Mouse (Mus musculus): ENCODE data around the gene Otof.

The Otof gene

DNA sequence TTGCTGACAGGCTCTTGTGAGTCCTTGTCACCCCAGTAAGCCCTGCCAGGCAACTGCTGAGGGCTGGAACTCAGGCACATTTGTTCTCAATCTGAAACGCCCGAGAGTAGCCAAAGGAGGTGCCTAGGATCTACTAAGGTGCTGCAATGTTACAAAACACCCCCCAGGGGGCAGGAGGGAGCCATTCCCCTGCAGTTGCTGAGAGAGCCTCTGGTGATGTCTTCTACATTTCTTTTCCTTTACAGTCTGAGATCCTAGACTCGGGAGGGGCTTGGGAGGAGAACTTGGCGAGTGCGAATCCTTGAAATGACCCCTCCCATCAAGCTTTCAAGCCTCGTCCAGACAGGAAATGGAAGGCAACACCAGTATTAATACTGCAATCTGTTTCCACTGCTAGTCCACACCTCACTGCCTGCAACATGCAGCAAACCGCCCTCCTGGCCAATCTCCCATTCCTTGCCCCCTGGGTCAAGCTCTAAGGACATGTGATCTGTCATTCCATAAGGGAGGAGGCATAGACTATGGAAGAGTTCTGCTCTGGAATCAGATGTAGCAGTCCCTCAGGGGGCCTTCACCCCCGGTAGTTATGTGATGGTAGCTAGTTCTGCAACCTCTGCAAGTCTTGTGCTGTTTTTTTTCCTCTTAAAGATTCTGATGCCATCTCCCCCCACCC lies 38.0 kb downstream of the Otof start:
- peak; percentile 73 to 75 for DNase-seq

GRCm38 (mm10) chr5:30423121-30423520 lies 38.6 kb downstream of the Otof start:
- no peak for DNase-seq

DNA sequence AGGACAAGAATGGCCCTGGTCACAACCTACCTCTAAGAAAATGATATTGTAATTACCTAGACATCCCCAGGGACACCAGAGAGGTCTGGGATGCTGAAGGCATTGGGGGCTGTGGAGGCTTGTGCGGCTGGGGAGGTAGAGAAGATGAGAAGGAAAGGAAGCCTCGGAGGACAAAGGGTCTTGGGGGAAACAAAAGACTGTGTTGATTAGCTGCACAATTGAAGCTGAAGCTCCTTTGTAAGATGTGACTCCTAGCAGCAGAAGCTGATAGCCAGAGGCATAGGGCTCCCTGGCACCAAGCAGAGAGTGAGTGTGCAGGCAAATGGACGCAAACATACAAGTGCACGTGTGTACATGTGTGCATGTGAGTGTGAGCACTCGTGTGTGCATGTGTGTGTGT lies 45.1 kb downstream of the Otof start:
- DNase-seq, result no peak

- DNase-seq, result no peak
Observed at GRCm38 (mm10) chr5:30415876-30416275, 45.9 kb downstream of the Otof start.

GRCm38 (mm10) chr5:30415381-30415780 lies 46.4 kb downstream of the Otof start:
- DNase-seq, result no peak

DNA sequence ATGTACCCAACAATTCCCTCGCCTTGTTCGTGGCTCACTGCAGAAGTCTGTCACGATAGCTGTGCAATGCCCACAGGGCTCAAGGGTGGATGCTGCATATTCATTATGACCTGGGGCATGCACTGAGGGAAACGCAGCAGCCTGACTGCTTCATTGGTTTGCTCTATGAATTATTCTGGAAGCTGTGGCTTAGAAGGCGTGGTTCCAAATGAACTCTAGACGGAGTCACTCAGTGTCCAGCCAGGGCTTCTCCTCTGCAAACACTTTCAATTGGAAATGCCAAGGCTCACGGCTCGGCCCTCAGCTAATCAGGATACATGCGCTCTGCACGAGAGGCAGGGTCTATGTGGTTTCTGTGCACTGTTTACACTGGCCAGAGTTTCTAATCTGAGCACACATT lies 50.2 kb downstream of the Otof start:
- no peak for DNase-seq

- DNase-seq, result peak in 1 of 2 experiments; percentile 12
Observed at GRCm38 (mm10) chr5:30406876-30407275, 54.9 kb downstream of the Otof start.

GRCm38 (mm10) chr5:30401165-30401564 lies 60.6 kb downstream of the Otof start:
- DNase-seq, result no peak

GRCm38 (mm10) chr5:30400521-30400920 lies 61.2 kb downstream of the Otof start:
- no peak for DNase-seq

GRCm38 (mm10) chr5:30391473-30391872 lies 70.3 kb downstream of the Otof start:
- DNase-seq, result peak; percentile 58 to 76

DNA sequence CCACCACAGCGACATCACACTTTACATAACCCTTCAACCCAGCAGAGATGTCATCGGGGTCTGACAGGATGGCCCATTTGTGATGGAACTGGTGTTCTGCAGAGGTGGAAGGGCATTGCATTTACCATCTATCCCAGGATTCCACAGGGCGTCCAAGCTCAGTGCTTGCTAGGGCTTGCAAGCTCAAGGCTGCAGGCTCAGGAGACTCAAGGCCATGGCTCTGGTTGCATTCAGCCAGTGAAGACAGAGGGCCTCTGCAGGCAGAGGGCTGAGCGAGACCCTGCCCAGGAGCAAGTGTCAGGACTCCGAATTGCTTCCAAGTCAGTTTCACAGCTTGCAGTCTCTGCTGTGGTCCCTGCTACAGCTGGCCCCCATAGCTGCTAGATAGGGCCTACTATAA lies 71.9 kb downstream of the Otof start:
- no peak for DNase-seq

- no peak for DNase-seq
Observed at GRCm38 (mm10) chr5:30387726-30388125, 74.0 kb downstream of the Otof start.

- no peak for DNase-seq
Observed at GRCm38 (mm10) chr5:30382876-30383275, 78.9 kb downstream of the Otof start.

DNA sequence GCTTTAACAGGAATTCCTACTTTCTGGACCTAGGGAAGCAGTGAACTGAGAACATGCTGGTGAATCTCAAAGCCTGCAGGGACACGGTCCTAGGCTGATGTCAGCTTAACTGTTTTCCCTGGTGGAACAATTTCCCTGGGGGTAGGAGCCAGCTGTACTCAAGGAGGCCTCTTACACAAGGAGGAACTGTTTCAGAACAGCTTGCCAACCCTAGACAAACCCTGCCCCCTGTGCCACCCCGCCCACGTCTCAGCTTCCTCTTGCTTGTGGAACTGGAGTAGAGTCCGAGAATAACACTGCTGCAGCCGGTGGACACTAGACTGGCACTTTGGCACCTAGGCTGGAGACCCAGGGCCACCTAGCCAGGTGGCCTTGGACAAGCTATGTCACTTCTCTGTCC lies 92.3 kb downstream of the Otof start:
- DNase-seq, result peak; percentile 72 to 73

- no peak for DNase-seq
Observed at GRCm38 (mm10) chr5:30367405-30367804, 94.3 kb downstream of the Otof start.

- peak; percentile 36 to 74 for DNase-seq
Observed at GRCm38 (mm10) chr5:30358436-30359099, 103.2 kb downstream of the Otof start.

GRCm38 (mm10) chr5:30356647-30357046 lies 105.1 kb downstream of the Otof start:
- DNase-seq, result no peak

DNA sequence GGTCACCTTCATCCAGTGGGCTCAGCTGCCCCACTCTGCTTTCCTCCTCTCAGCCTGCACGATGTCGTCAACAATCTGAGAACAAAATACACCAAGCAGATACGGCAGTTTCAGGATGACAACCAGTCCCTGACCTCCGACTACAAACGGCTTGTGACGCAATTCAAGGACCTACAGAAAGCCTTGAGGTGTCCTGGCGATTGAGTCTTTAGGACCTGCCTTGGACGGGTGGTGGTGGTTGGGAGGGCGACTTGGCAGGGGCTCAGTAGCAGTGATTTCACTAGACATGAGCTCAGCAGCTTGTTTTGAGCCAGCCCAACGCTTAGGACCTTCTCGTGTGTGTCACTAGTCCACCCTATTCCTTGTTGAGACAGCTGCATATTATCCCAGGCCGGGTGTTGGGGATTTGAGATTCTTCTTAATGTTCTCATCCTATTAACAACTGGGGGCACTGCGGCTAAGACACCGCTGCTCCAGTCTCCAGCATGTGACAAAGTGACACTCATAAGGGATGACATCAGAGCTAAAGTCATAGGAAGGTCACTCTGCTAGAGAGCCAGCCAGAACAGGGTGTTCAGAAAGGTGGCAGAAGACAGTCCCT lies 106.1 kb downstream of the Otof start:
- DNase-seq, result no peak

GRCm38 (mm10) chr5:30355114-30355513 lies 106.6 kb downstream of the Otof start:
- DNase-seq, result no peak

DNA sequence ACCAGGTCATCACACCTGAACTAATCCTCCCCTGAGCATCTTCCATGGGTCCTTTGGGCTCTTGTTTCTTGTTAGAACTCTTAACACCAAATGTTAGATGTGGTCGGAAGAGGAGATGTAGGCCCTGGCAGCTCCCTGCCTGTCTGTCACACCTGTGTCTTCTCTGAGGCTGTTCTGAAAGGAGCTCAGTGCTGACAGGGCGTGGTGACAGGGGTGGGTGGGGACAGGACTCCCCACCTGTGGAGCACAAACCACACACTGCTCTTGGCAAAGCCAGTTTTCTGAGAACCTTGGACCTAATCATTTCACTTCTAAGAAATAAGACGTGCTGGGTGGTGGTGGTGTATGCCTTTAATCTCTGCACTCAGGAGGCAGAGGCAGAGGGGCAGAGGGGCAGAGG lies 108.1 kb downstream of the Otof start:
- no peak for DNase-seq

GRCm38 (mm10) chr5:30343886-30344285 lies 117.8 kb downstream of the Otof start:
- DNase-seq, result no peak

DNA sequence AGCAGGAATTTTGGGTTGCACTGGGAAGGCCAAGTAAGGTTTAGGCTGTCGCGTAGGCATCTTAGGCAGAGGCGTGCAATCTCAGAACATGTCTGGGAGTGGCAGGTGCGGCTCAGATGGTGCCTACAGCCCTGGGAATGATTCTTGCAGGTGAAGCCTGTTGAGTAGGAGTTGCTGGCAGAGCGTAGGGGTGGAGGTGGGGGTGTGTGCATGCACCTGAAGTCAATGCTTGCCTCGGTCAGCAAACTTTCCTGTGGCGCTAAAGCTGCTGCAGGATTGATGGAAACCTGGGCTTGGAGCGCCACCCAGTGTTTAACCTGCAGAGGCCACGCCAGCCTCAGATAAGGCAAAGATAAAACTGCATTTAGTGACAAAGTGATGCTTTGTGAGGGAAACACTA lies 118.6 kb downstream of the Otof start:
- peak; percentile 60 to 73 for DNase-seq

GRCm38 (mm10) chr5:30342601-30343015 lies 119.1 kb downstream of the Otof start:
- no peak for DNase-seq
